Mouse (Mus musculus) erythroblast, embryonic 14.5 days (primary cell): ENCODE measurements around the gene Col6a2. TPM values are rescaled to one million over a fixed set of nuclear protein-coding genes. Genes with fewer than 3 reads are reported as not detected.

Source experiments
- H3K27me3 ChIP-seq: 2 replicates; pipeline ENCODE4 v1.6.1; 2012; ENCODE audit warnings: inconsistent platforms; ENCODE audit not compliant: control insufficient read depth
- H3K36me3 ChIP-seq: 2 replicates; pipeline ENCODE4 v1.6.1; 2012; ENCODE audit warnings: mild to moderate bottlenecking, inconsistent platforms; ENCODE audit not compliant: control insufficient read depth
- H3K4me1 ChIP-seq: 2 replicates; pipeline ENCODE4 v1.6.1; 2012; ENCODE audit warnings: inconsistent platforms; ENCODE audit not compliant: control insufficient read depth
- H3K4me3 ChIP-seq: replicated peaks from 2 replicates; pipeline ENCODE3; 2012; ENCODE audit warnings: moderate library complexity, mild to moderate bottlenecking, inconsistent platforms
- H3K9me3 ChIP-seq: 2 replicates; pipeline ENCODE4 v1.6.1; 2012; ENCODE audit warnings: low read length, inconsistent platforms, mixed read lengths; ENCODE audit not compliant: control insufficient read depth
- GATA1 ChIP-seq: IDR thresholded peaks from 2 replicates; pipeline ENCODE4 v1.6.1; 2012; ENCODE audit warnings: low read length, inconsistent platforms, mixed read lengths
- TAL1 ChIP-seq: IDR thresholded peaks from 3 replicates; pipeline ENCODE4 v1.6.1; 2012; ENCODE audit warnings: low read length, inconsistent platforms, mixed read lengths
- polyA plus RNA-seq: library from polyadenylated mRNA; stranded (reverse); fragments of >175 nt; gene quantifications from 2 replicates; pipeline ENCODE4 v1.2.3, GENCODE M21; 2012

The Col6a2 gene
- polyA plus RNA-seq: not detected in 2 replicates

- Histone ChIP-seq H3K4me1 (no peaks in the 10 kb centered on the region), H3K4me3 (no peak within 1 kb of the TSS), H3K27me3 (no peaks in the 10 kb centered on the region), H3K9me3 (no peaks in the 10 kb centered on the region), H3K36me3 (no peaks in the 10 kb centered on the region)
- no peak for TF ChIP-seq GATA1
- TF ChIP-seq TAL1: no peak
Measured at GRCm38 (mm10) chr10:76622928-76623680, at the start of gene Col6a2. Col6a2 (minus strand) TSS chr10:76623630.

- H3K27me3 ChIP-seq: no peaks in the 10 kb centered on the region
- H3K9me3 ChIP-seq: no peaks in the 10 kb centered on the region
- H3K36me3 ChIP-seq: no peaks in the 10 kb centered on the region
- no peak for TF ChIP-seq GATA1
- TF ChIP-seq TAL1: no peak
- no peak overlapping the region for H3K4me3 ChIP-seq
- H3K4me1 ChIP-seq: no peaks in the 10 kb centered on the region
Measured at GRCm38 (mm10) chr10:76671939-76672338, 48.5 kb upstream of the Col6a2 start.

GRCm38 (mm10) chr10:76668947-76669284, 45.5 kb upstream of the Col6a2 start:
- no peaks in the 10 kb centered on the region for H3K9me3 ChIP-seq
- H3K4me1 ChIP-seq: no peaks in the 10 kb centered on the region
- no peak overlapping the region for H3K4me3 ChIP-seq
- no peak for TF ChIP-seq GATA1
- TF ChIP-seq TAL1: no peak
- no peaks in the 10 kb centered on the region for H3K36me3 ChIP-seq
- H3K27me3 ChIP-seq: no peaks in the 10 kb centered on the region

GRCm38 (mm10) chr10:76668261-76668946, 45.0 kb upstream of the Col6a2 start:
- no peak for TF ChIP-seq TAL1
- TF ChIP-seq GATA1: no peak
- no peaks in the 10 kb centered on the region for H3K4me1 ChIP-seq
- no peaks in the 10 kb centered on the region for H3K27me3 ChIP-seq
- no peaks in the 10 kb centered on the region for H3K36me3 ChIP-seq
- H3K9me3 ChIP-seq: no peaks in the 10 kb centered on the region
- H3K4me3 ChIP-seq: no peak overlapping the region

- no peak overlapping the region for H3K4me3 ChIP-seq
- no peak for TF ChIP-seq GATA1
- no peak for TF ChIP-seq TAL1
- H3K9me3 ChIP-seq: no peaks in the 10 kb centered on the region
Measured at GRCm38 (mm10) chr10:76667197-76667805, 43.9 kb upstream of the Col6a2 start.

GRCm38 (mm10) chr10:76665551-76665950, 42.1 kb upstream of the Col6a2 start:
- no peak overlapping the region for H3K4me3 ChIP-seq
- no peaks in the 10 kb centered on the region for H3K9me3 ChIP-seq
- H3K27me3 ChIP-seq: no peaks in the 10 kb centered on the region
- TF ChIP-seq GATA1: no peak
- TF ChIP-seq TAL1: no peak
- no peaks in the 10 kb centered on the region for H3K4me1 ChIP-seq
- H3K36me3 ChIP-seq: no peaks in the 10 kb centered on the region

More at GRCm38 (mm10) chr10:76667197-76667805, 43.9 kb upstream of the Col6a2 start:
- no peaks in the 10 kb centered on the region for H3K27me3 ChIP-seq
- H3K36me3 ChIP-seq: no peaks in the 10 kb centered on the region
- no peaks in the 10 kb centered on the region for H3K4me1 ChIP-seq

- Histone ChIP-seq H3K27me3 (no peaks in the 10 kb centered on the region), H3K9me3 (no peaks in the 10 kb centered on the region), H3K36me3 (no peaks in the 10 kb centered on the region), H3K4me3 (no peak overlapping the region), H3K4me1 (no peaks in the 10 kb centered on the region)
- TF ChIP-seq GATA1 (no peak), TAL1 (no peak)
Measured at GRCm38 (mm10) chr10:76664156-76665115, 41.0 kb upstream of the Col6a2 start.

- no peak for TF ChIP-seq TAL1
Measured at GRCm38 (mm10) chr10:76653345-76654336, 30.2 kb upstream of the Col6a2 start.

More at GRCm38 (mm10) chr10:76653345-76654336, 30.2 kb upstream of the Col6a2 start:
- H3K4me3 ChIP-seq: no peak overlapping the region
- no peaks in the 10 kb centered on the region for H3K36me3 ChIP-seq
- no peaks in the 10 kb centered on the region for H3K27me3 ChIP-seq
- H3K4me1 ChIP-seq: no peaks in the 10 kb centered on the region
- 0 out of 2 replicates have a peak, but pooled peaks cover 2% of the 10 kb centered on the region for H3K9me3 ChIP-seq
